Mouse (Mus musculus) kidney, adult 2 months (tissue): ENCODE measurements around the gene Hdac10. TPM values are rescaled to one million over a fixed set of nuclear protein-coding genes. Genes with fewer than 3 reads are reported as not detected.

ENCODE experiments used
- DNase-seq: peaks from one replicate; pipeline ENCODE4 v3.0.0; 2021
- H3K27ac ChIP-seq: fragments of 200-500 bp; 2 replicates; pipeline ENCODE4 v1.5.1; 2012; ENCODE audit warnings: low read depth, low read length, control low read depth, inconsistent platforms; ENCODE audit not compliant: insufficient read depth
- H3K27me3 ChIP-seq: fragments of 200-500 bp; replicated peaks from 2 replicates; pipeline ENCODE4 v1.6.1; 2012; ENCODE audit warnings: mild to moderate bottlenecking, moderate library complexity, low read length, inconsistent platforms; ENCODE audit not compliant: control insufficient read depth, insufficient read depth
- H3K36me3 ChIP-seq: fragments of 200-500 bp; 2 replicates; pipeline ENCODE4 v1.6.1; 2012; ENCODE audit warnings: mild to moderate bottlenecking, moderate library complexity, low read length, inconsistent platforms; ENCODE audit not compliant: control insufficient read depth, insufficient read depth
- H3K4me1 ChIP-seq: fragments of 200-500 bp; 2 replicates; pipeline ENCODE4 v1.6.1; 2011; ENCODE audit warnings: low read length; ENCODE audit not compliant: control insufficient read depth, insufficient read depth
- H3K4me3 ChIP-seq: fragments of 200-500 bp; 2 replicates; pipeline ENCODE4 v1.5.1; 2011; ENCODE audit warnings: mild to moderate bottlenecking, low read depth, low read length, control low read depth; ENCODE audit not compliant: insufficient read depth
- CTCF ChIP-seq: fragments of 200-500 bp; conservative IDR thresholded peaks from 2 replicates; pipeline ENCODE4 v1.5.1; 2011; ENCODE audit warnings: low read depth, mild to moderate bottlenecking, control low read depth, low read length, moderate library complexity, mixed read lengths; ENCODE audit not compliant: insufficient read depth, insufficient read length
- POLR2A ChIP-seq: fragments of 200-500 bp; IDR thresholded peaks from one replicate; pipeline ENCODE4 v1.6.1; 2011; ENCODE audit warnings: low read depth, low read length, control low read depth
- WGBS: fragments of 180-500 bp; shearing (Covaris S2); methylation state at CpG from one replicate; pipeline ENCODE4 v1.1.7; 2018; 5-methylcytosine and 5-hydroxymethylcytosine counted together
- polyA plus RNA-seq: library from polyadenylated mRNA; depleted of rRNA; stranded (reverse); fragments of >200 nt; gene quantifications from 2 replicates; pipeline ENCODE4 v1.2.3, GENCODE M21; 2012; rRNA removed

Gene Hdac10
- polyA plus RNA-seq: 26.5 and 27.7 TPM in 2 replicates

GRCm38 (mm10) chr15:89128382-89129350, at the start of gene Hdac10:
Gene Hdac10, minus strand, starts transcription at chr15:89128700.
- Histone ChIP-seq H3K4me1 (peaks cover 8% of the 10 kb centered on the region), H3K4me3 (peak within 1 kb of the TSS; percentile 69), H3K36me3 (no peaks in the 10 kb centered on the region), H3K27me3 (no peaks in the 10 kb centered on the region), H3K27ac (peak within 1 kb of the TSS; percentile 75)
- TF ChIP-seq POLR2A: peak; percentile 34
- peak; percentile 93 for TF ChIP-seq CTCF
- WGBS: 3% methylated on average over 36 of the region's 36 CpGs
- DNase-seq: peak; percentile 91

- no peak for TF ChIP-seq CTCF
- TF ChIP-seq POLR2A: no peak
- H3K27me3 ChIP-seq: no peaks in the 10 kb centered on the region
- H3K4me1 ChIP-seq: peaks cover 47% of the 10 kb centered on the region
- WGBS: 43% methylated on average over 4 of the region's 4 CpGs
- H3K36me3 ChIP-seq: no peaks in the 10 kb centered on the region
- DNase-seq: peak; percentile 61
- H3K4me3 ChIP-seq: peak overlapping the region; percentile 37; the same call in 1 of the 2 replicates
- H3K27ac ChIP-seq: peak overlapping the region; percentile 85
These were observed 49.2 kb upstream of the Hdac10 start for GRCm38 (mm10) chr15:89177576-89178259.

GRCm38 (mm10) chr15:89177121-89177520, 48.6 kb upstream of the Hdac10 start:
- Histone ChIP-seq H3K27me3 (no peaks in the 10 kb centered on the region), H3K4me3 (no peak overlapping the region), H3K36me3 (no peaks in the 10 kb centered on the region), H3K27ac (peak overlapping the region; percentile 85), H3K4me1 (peaks cover 53% of the 10 kb centered on the region)
- TF ChIP-seq POLR2A: no peak
- no peak for TF ChIP-seq CTCF
- WGBS: 1% methylated on average over 5 of the region's 5 CpGs
- DNase-seq: peak; percentile 97

GRCm38 (mm10) chr15:89175411-89176155, 47.1 kb upstream of the Hdac10 start:
- 65% methylated on average over 13 of the region's 13 CpGs for WGBS
- peaks cover 60% of the 10 kb centered on the region for H3K4me1 ChIP-seq

GRCm38 (mm10) chr15:89174889-89175339, 46.4 kb upstream of the Hdac10 start:
- peak; percentile 50 for DNase-seq
- WGBS: 57% methylated on average over 11 of the region's 11 CpGs
- Histone ChIP-seq H3K27ac (peak overlapping the region; percentile 88), H3K27me3 (no peaks in the 10 kb centered on the region), H3K36me3 (no peaks in the 10 kb centered on the region), H3K4me3 (no peak overlapping the region), H3K4me1 (peaks cover 66% of the 10 kb centered on the region)
- TF ChIP-seq CTCF (no peak), POLR2A (no peak)

More at GRCm38 (mm10) chr15:89175411-89176155, 47.1 kb upstream of the Hdac10 start:
- DNase-seq: no peak
- Histone ChIP-seq H3K27me3 (no peaks in the 10 kb centered on the region), H3K27ac (peak overlapping the region; percentile 88), H3K4me3 (no peak overlapping the region), H3K36me3 (no peaks in the 10 kb centered on the region)
- TF ChIP-seq POLR2A: no peak
- no peak for TF ChIP-seq CTCF

- peak overlapping the region; percentile 61 for H3K4me3 ChIP-seq
- H3K4me1 ChIP-seq: peaks cover 73% of the 10 kb centered on the region
- peak overlapping the region; percentile 88 for H3K27ac ChIP-seq
- 4% methylated on average over 15 of the region's 15 CpGs for WGBS
- H3K27me3 ChIP-seq: no peaks in the 10 kb centered on the region
- TF ChIP-seq CTCF: no peak
- TF ChIP-seq POLR2A: no peak
- DNase-seq: peak; percentile 93
- no peaks in the 10 kb centered on the region for H3K36me3 ChIP-seq
These were observed 45.4 kb upstream of the Hdac10 start for GRCm38 (mm10) chr15:89173906-89174214.
